Mouse (Mus musculus) spleen, adult 2 months (tissue): Measurements from ENCODE around the gene Skap1. TPM values are rescaled to one million over a fixed set of nuclear protein-coding genes. Genes with fewer than 3 reads are reported as not detected.

Experiments used
- DNase-seq, 2 experiments: peaks; one replicate each; pipeline versions ENCODE4 v3.0.0 to v3.0.0-alpha.2; 2012 to 2021; ENCODE audit warnings: low spot score in 2 of 2, low read depth in 1 of 2
- H3K27ac ChIP-seq: fragments of 200-500 bp; 2 replicates; pipeline ENCODE4 v1.5.1; 2012; ENCODE audit warnings: low read length, inconsistent platforms; ENCODE audit not compliant: insufficient read depth
- H3K27me3 ChIP-seq: fragments of 200-500 bp; 2 replicates; pipeline ENCODE4 v1.6.1; 2012; ENCODE audit warnings: mild to moderate bottlenecking, moderate library complexity, low read length, inconsistent platforms; ENCODE audit not compliant: control insufficient read depth, insufficient read depth
- H3K36me3 ChIP-seq: fragments of 200-500 bp; 2 replicates; pipeline ENCODE4 v1.6.1; 2012; ENCODE audit warnings: mild to moderate bottlenecking, low read length, inconsistent platforms; ENCODE audit not compliant: control insufficient read depth, insufficient read depth
- H3K4me1 ChIP-seq: fragments of 200-500 bp; 2 replicates; pipeline ENCODE4 v1.6.1; 2011; ENCODE audit warnings: inconsistent platforms; ENCODE audit not compliant: control insufficient read depth, insufficient read depth, insufficient read length
- H3K4me3 ChIP-seq: fragments of 200-500 bp; 2 replicates; pipeline ENCODE4 v1.5.1; 2011; ENCODE audit warnings: mild to moderate bottlenecking, inconsistent platforms; ENCODE audit not compliant: insufficient read depth, insufficient read length; ENCODE audit errors: extremely low read depth
- CTCF ChIP-seq: fragments of 200-500 bp; IDR thresholded peaks from 2 replicates; pipeline ENCODE4 v1.5.1; 2011; ENCODE audit warnings: mild to moderate bottlenecking, inconsistent platforms; ENCODE audit not compliant: insufficient read depth, insufficient read length, insufficient replicate concordance; ENCODE audit errors: extremely low read depth
- POLR2A ChIP-seq: fragments of 200-500 bp; IDR thresholded peaks from 2 replicates; pipeline ENCODE4 v1.6.1; 2011; ENCODE audit warnings: low read depth, low read length, inconsistent platforms
- WGBS: fragments of 180-500 bp; shearing (Covaris S2); methylation state at CpG from one replicate; pipeline ENCODE4 v1.1.7; 2018; 5-methylcytosine and 5-hydroxymethylcytosine counted together
- polyA plus RNA-seq: library from polyadenylated mRNA; depleted of rRNA; stranded (reverse); fragments of >200 nt; gene quantifications from 2 replicates; pipeline ENCODE4 v1.2.3, GENCODE M21; 2012

The Skap1 gene
- polyA plus RNA-seq, 1 experiment: 22.3 TPM

GRCm38 (mm10) chr11:96619576-96619975, 155.2 kb downstream of the Skap1 start:
- Histone ChIP-seq H3K4me3 (no peak overlapping the region), H3K27me3 (no peaks in the 10 kb centered on the region), H3K36me3 (no peaks in the 10 kb centered on the region), H3K27ac (no peak overlapping the region), H3K4me1 (no peaks in the 10 kb centered on the region)
- no peak for DNase-seq
- WGBS: 58% methylated on average over 5 of the region's 5 CpGs
- TF ChIP-seq POLR2A: no peak
- TF ChIP-seq CTCF: no peak

GRCm38 (mm10) chr11:96620006-96620405, 155.6 kb downstream of the Skap1 start:
- H3K27me3 ChIP-seq: no peaks in the 10 kb centered on the region
- no peaks in the 10 kb centered on the region for H3K36me3 ChIP-seq
- no peak overlapping the region for H3K4me3 ChIP-seq
- 44% methylated on average over 7 of the region's 7 CpGs for WGBS
- TF ChIP-seq CTCF: no peak
- no peak for TF ChIP-seq POLR2A
- no peaks in the 10 kb centered on the region for H3K4me1 ChIP-seq
- no peak overlapping the region for H3K27ac ChIP-seq
- no peak for DNase-seq

DNA sequence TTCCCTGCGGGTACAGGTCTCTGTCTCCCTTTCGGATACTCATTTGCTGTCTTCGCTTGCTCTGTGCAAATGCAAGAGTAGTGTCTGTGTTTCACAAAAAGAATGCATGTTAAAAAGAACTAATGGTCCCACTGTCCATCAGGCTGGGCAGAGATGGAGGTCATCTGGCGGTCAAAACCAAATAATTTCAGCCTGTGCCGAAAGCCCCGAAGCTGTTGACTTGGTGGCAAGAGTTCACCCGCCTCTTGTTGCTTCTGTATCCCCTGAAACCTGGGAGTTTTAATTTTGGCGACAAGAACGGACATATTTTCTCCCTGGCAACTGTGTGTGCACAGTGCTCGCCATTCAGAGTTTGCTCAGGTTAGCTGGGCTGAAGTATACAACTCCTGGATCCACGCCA, 156.3 kb downstream of the Skap1 start:
- Histone ChIP-seq H3K4me3 (no peak overlapping the region), H3K27me3 (no peaks in the 10 kb centered on the region), H3K27ac (no peak overlapping the region), H3K36me3 (no peaks in the 10 kb centered on the region), H3K4me1 (no peaks in the 10 kb centered on the region)
- no peak for DNase-seq
- 81% methylated on average over 11 of the region's 11 CpGs for WGBS
- TF ChIP-seq CTCF (no peak), POLR2A (no peak)

DNA sequence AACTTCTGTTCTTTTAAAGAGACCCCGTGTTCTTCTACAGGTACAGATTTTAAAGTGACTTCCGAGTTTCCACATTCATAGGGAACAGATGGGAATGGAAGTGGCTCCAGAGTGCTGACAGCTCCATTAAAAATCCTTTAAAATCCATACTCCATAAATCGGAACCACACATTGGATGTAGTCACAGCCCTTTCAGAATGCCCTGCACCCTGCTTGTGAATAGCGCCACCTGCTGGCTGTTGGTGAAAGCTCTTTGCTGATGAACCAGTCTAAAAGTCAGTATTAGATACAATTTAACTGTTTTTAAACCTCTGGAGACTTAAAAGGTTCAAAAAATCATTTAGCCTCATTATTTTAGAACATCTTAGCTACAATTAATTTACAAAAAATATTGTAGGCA, 156.8 kb downstream of the Skap1 start:
- H3K27ac ChIP-seq: no peak overlapping the region
- no peaks in the 10 kb centered on the region for H3K36me3 ChIP-seq
- 29% methylated on average over 4 of the region's 4 CpGs for whole genome bisulfite sequencing
- peak; percentile 69; the same call in 1 of the 2 replicates for TF ChIP-seq CTCF
- no peak for TF ChIP-seq POLR2A
- H3K27me3 ChIP-seq: no peaks in the 10 kb centered on the region
- DNase-seq: peak; percentile 23 to 54
- H3K4me3 ChIP-seq: no peak overlapping the region
- H3K4me1 ChIP-seq: no peaks in the 10 kb centered on the region

DNA sequence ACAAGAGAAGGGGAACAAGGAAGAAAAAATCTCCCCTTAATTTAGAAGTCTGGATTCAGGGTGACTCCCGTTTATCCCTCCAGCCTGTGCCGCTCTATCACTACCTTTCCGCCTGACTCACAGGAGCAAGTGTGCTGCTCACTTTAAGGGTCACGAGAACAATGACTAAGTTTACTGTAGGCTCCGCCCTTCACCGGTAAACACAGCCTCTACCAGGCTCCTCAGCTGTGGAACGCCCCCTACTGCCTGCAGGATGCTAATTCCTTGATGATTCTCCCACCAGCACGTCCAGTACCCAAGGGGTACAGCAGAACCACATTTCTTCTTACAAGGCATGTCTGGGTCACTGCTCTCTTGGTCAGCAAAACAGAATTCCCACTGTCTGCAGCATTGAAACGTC, 158.4 kb downstream of the Skap1 start:
- Histone ChIP-seq H3K36me3 (no peaks in the 10 kb centered on the region), H3K27me3 (no peaks in the 10 kb centered on the region), H3K4me1 (no peaks in the 10 kb centered on the region), H3K4me3 (no peak overlapping the region), H3K27ac (no peak overlapping the region)
- no peak for DNase-seq
- no peak for TF ChIP-seq POLR2A
- WGBS: 30% methylated on average over 9 of the region's 9 CpGs

- TF ChIP-seq POLR2A (no peak), CTCF (no peak)
- H3K4me3 ChIP-seq: no peak overlapping the region
- 53% methylated on average over 4 of the region's 4 CpGs for WGBS
- no peak for DNase-seq
- H3K27me3 ChIP-seq: no peaks in the 10 kb centered on the region
- no peaks in the 10 kb centered on the region for H3K4me1 ChIP-seq
- no peak overlapping the region for H3K27ac ChIP-seq
- no peaks in the 10 kb centered on the region for H3K36me3 ChIP-seq
These were observed 160.0 kb downstream of the Skap1 start for GRCm38 (mm10) chr11:96624436-96624835.

GRCm38 (mm10) chr11:96629775-96630174, 165.4 kb downstream of the Skap1 start:
- no peaks in the 10 kb centered on the region for H3K27me3 ChIP-seq
- 88% methylated on average over 9 of the region's 9 CpGs for WGBS
- DNase-seq: no peak
- TF ChIP-seq CTCF: no peak
- TF ChIP-seq POLR2A: no peak
- no peak overlapping the region for H3K4me3 ChIP-seq
- no peaks in the 10 kb centered on the region for H3K36me3 ChIP-seq
- H3K4me1 ChIP-seq: no peaks in the 10 kb centered on the region
- H3K27ac ChIP-seq: no peak overlapping the region

- Histone ChIP-seq H3K27me3 (no peaks in the 10 kb centered on the region), H3K4me1 (no peaks in the 10 kb centered on the region), H3K27ac (no peak overlapping the region), H3K36me3 (no peaks in the 10 kb centered on the region), H3K4me3 (no peak overlapping the region)
- TF ChIP-seq CTCF (no peak), POLR2A (no peak)
- 57% methylated on average over 3 of the region's 3 CpGs for WGBS
- DNase-seq: no peak
These were observed 167.1 kb downstream of the Skap1 start for GRCm38 (mm10) chr11:96631521-96631920.
